Mouse (Mus musculus) liver, embryonic 14.5 days (tissue): ENCODE data around the gene Sparcl1. TPM values are rescaled to one million over a fixed set of nuclear protein-coding genes. Genes with fewer than 3 reads are reported as not detected.

ENCODE experiments used
- ATAC-seq: fragments of 200-750 bp; cut with Nextera tagmentation; 2 replicates; pipeline ENCODE4 v1.8.0; 2017; ENCODE audit warnings: moderate number of reproducible peaks, mild to moderate bottlenecking, moderate library complexity; ENCODE audit not compliant: insufficient read depth
- DNase-seq, 3 experiments: peaks; one replicate each; pipeline ENCODE4 v3.0.0-alpha.2; 2012 to 2013; ENCODE audit warnings: low read depth in 3 of 3, low spot score in 3 of 3
- H3K27ac ChIP-seq: fragments of 300-500 bp; sonication (generic); 2 replicates; pipeline ENCODE4 v1.5.1; 2014; ENCODE audit warnings: moderate library complexity, mild to moderate bottlenecking, control low read depth, inconsistent platforms
- H3K27me3 ChIP-seq: fragments of 300-500 bp; sonication (generic); 2 replicates; pipeline ENCODE4 v1.6.1; 2014; ENCODE audit warnings: mild to moderate bottlenecking, low read length, moderate library complexity; ENCODE audit not compliant: control insufficient read depth, insufficient read depth
- H3K36me3 ChIP-seq: fragments of 300-500 bp; sonication (generic); replicated peaks from 2 replicates; pipeline ENCODE4 v1.6.1; 2014; ENCODE audit warnings: low read depth; ENCODE audit not compliant: control insufficient read depth, insufficient read depth
- H3K4me1 ChIP-seq, 2 experiments: fragments of 200-500 bp in 1 of 2; fragments of 300-500 bp in 1 of 2; sonication (generic) in 1 of 2; replicated peaks; 2 replicates each; pipeline ENCODE4 v1.6.1; 2012 to 2014; ENCODE audit warnings: antibody characterized with exemption in 1 of 2, inconsistent platforms in 1 of 2, low read length in 1 of 2; ENCODE audit not compliant: control insufficient read depth in 2 of 2, insufficient read depth in 2 of 2
- H3K4me2 ChIP-seq: fragments of 300-500 bp; sonication (generic); 2 replicates; pipeline ENCODE4 v1.6.1; 2014; ENCODE audit warnings: low read depth, mild to moderate bottlenecking, control low read depth, moderate library complexity
- H3K4me3 ChIP-seq, 2 experiments: fragments of 200-500 bp in 1 of 2; fragments of 300-500 bp in 1 of 2; sonication (generic) in 1 of 2; 2 replicates each; pipeline ENCODE4 v1.5.1; 2012 to 2014; ENCODE audit warnings: low read depth in 2 of 2, low read length in 2 of 2, mild to moderate bottlenecking in 2 of 2, control low read depth in 1 of 2, inconsistent platforms in 1 of 2, moderate library complexity in 1 of 2; ENCODE audit not compliant: insufficient read depth in 1 of 2
- H3K9ac ChIP-seq: fragments of 300-500 bp; sonication (generic); replicated peaks from 2 replicates; pipeline ENCODE4 v1.6.1; 2014; ENCODE audit warnings: mild to moderate bottlenecking, control low read depth, moderate library complexity
- H3K9me3 ChIP-seq: fragments of 300-500 bp; sonication (generic); 2 replicates; pipeline ENCODE4 v1.6.1; 2016; ENCODE audit warnings: low read length, mixed read lengths; ENCODE audit not compliant: control insufficient read depth
- CTCF ChIP-seq: IDR thresholded peaks from 2 replicates; pipeline ENCODE4 v1.5.1; 2016; ENCODE audit warnings: antibody characterized with exemption, low read depth, control low read depth
- EP300 ChIP-seq: IDR thresholded peaks from 2 replicates; pipeline ENCODE4 v1.6.1; 2016; ENCODE audit warnings: antibody characterized with exemption, low read depth
- WGBS: fragments of 180-500 bp; shearing (Covaris S2); extraction: QIAGEN DNeasy Blood & Tissue Kit; methylation state at CpG from one replicate; pipeline ENCODE4 v1.1.7; 2014; ENCODE audit not compliant: insufficient replicate concordance; 5-methylcytosine and 5-hydroxymethylcytosine counted together
- polyA plus RNA-seq, 2 experiments: library from polyadenylated mRNA; depleted of rRNA in 1 of 2; stranded (reverse) in 1 of 2; unstranded in 1 of 2; fragments of >200 nt; fragmentation: Nextera tagmentation in 1 of 2; extraction: Ambion mirVana in 1 of 2; gene quantifications; 2 replicates each; pipeline versions ENCODE4 v1.2.1 to v1.2.3; 2012 to 2014

Gene Sparcl1
- polyA plus RNA-seq, 2 experiments: 1.0 to 1.4 TPM

DNA sequence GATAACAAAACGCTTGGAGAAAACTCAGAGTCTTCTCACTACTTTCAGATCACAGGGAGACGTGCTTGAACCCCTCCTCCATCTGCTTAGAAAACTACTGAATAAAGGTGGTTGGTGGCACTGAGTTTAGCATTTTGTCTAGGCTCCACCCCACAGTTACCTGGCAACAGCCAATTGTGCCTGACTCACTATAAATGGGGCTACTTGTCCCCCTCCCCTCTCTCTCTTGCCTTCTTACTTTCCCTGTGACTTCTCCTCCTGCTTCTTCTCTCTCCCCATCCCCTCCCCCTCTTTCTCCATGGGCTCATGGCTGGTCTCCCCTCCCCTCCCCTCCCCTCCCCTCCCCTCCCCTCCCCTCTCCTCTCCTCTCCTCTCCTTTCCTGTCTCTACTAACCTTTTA, 9.4 kb downstream of the Sparcl1 start:
- H3K4me3 ChIP-seq: no peak overlapping the region
- WGBS: 52% methylated on average over 2 of the region's 2 CpGs
- DNase-seq (no peak), ATAC-seq (no peak)
- no peaks in the 10 kb centered on the region for H3K36me3 ChIP-seq
- TF ChIP-seq CTCF: no peak
- TF ChIP-seq EP300: no peak
- no peak overlapping the region for H3K9ac ChIP-seq
- H3K4me2 ChIP-seq: no peak overlapping the region
- H3K4me1 ChIP-seq: 0 out of 4 replicates have a peak, but pooled peaks cover 0 to 7% of the 10 kb centered on the region in 2 experiments
- H3K27ac ChIP-seq: no peak overlapping the region
- H3K27me3 ChIP-seq: no peaks in the 10 kb centered on the region
- no peaks in the 10 kb centered on the region for H3K9me3 ChIP-seq

DNA sequence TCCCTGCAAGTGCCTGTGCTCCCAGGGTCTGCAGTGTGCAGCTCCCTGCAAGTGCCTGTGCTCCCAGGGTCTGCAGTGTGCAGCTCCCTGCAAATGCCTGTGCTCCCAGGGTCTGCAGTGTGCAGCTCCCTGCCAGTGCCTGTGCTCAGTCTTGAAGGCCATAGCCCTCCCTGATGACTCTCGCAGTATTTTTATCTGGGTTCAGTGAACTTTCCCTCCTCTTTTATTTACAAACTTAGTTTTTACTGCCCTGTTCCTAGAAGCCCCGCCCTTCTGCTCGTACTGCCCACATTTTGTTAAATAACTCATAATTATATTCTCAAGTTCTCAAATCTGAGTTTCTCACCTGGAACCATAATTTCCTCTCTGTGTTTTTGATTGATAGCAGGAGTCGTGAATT, 10.4 kb downstream of the Sparcl1 start:
- Histone ChIP-seq H3K4me3 (no peak overlapping the region), H3K4me2 (no peak overlapping the region), H3K27ac (no peak overlapping the region), H3K9me3 (no peaks in the 10 kb centered on the region), H3K9ac (no peak overlapping the region), H3K36me3 (no peaks in the 10 kb centered on the region), H3K4me1 (0 out of 4 replicates have a peak, but pooled peaks cover 0 to 2% of the 10 kb centered on the region in 2 experiments), H3K27me3 (no peaks in the 10 kb centered on the region)
- no peak for ATAC-seq
- 44% methylated on average over 4 of the region's 4 CpGs for WGBS
- TF ChIP-seq CTCF (no peak), EP300 (no peak)
- no peak for DNase-seq

DNA sequence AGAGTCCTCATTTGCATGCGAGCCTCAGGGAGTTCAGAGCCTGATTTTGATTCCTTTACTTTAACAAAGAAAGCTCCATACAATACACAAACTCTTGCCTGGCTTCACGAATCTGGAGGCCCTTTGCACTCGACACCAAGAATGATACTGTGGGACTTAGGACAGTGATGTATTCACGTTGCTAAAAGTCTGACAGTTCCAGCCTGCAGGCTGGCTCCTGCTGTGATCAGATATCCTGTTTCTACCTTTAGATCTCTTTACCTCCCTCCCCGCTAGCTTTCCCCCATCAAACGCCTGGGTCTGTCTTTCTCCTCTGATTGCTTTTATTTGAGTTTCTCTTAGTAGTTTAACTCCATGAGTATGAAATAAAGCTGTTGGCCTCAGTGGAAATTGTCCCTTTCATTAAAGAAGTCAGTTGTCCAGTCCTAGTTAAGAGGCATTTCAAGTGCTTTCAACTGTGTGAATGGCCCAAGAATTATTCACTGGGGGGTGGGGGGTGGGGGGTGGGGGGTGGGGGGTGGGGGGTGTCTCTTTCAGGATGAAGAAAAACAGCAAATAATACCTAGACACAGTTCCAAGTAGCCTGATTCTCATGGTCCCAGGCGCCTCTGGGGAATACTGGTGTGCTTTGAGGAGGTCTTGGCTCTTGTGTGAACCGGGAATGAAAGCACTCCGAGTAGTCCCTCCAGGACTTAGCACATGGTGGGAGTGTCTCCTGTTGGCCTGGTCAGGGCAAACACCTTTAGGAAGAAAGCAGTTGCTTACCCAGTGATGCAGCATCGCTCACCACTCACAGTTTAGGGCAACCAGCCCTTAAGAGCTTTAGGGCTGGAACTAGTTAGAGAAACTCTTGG, 11.6 kb downstream of the Sparcl1 start:
- no peak overlapping the region for H3K9ac ChIP-seq
- no peak overlapping the region for H3K4me3 ChIP-seq
- H3K36me3 ChIP-seq: no peaks in the 10 kb centered on the region
- no peak for TF ChIP-seq EP300
- TF ChIP-seq CTCF: no peak
- H3K4me1 ChIP-seq: 0 out of 4 replicates have a peak, but pooled peaks cover 0 to 2% of the 10 kb centered on the region in 2 experiments
- no peak for ATAC-seq
- no peak for DNase-seq
- no peak overlapping the region for H3K4me2 ChIP-seq
- 33% methylated on average over 10 of the region's 10 CpGs for WGBS
- H3K27ac ChIP-seq: no peak overlapping the region
- no peaks in the 10 kb centered on the region for H3K9me3 ChIP-seq
- H3K27me3 ChIP-seq: no peaks in the 10 kb centered on the region

GRCm38 (mm10) chr5:104096078-104096938, 17.2 kb downstream of the Sparcl1 start:
- no peak for TF ChIP-seq EP300
- no peak for TF ChIP-seq CTCF
- DNase-seq (no peak), ATAC-seq (no peak)
- H3K4me1 ChIP-seq: no peaks in the 10 kb centered on the region
- no peak overlapping the region for H3K9ac ChIP-seq
- H3K4me3 ChIP-seq: no peak overlapping the region
- no peak overlapping the region for H3K27ac ChIP-seq
- H3K36me3 ChIP-seq: no peaks in the 10 kb centered on the region
- H3K9me3 ChIP-seq: no peaks in the 10 kb centered on the region
- H3K27me3 ChIP-seq: no peaks in the 10 kb centered on the region
- H3K4me2 ChIP-seq: no peak overlapping the region
- 54% methylated on average over 16 of the region's 16 CpGs for WGBS
